23 mouse cellular contexts compared by ENCODE assay signal in genomic region chr5:92834513-92834912, GRCm38 (mm10).
DNase-seq lines count a peak whose midpoint lies in the region; ATAC-seq and TF ChIP-seq lines count a peak whose summit lies in the region.
"Had no signal": no experiment of that assay in that cellular context is flagged by ENCODE, and none has a peak within 500 bp of the region (broad histone marks: within the 10 kb centered on the region; RNA-seq: fewer than 3 reads in every experiment).

No protein-coding gene starts in this region.

- H3K9me3 ChIP-seq in heart, embryonic 13.5 days, result no peaks in the 10 kb centered on the region
- no peaks in the 10 kb centered on the region for H3K9me3 ChIP-seq in kidney, embryonic 15.5 days (replicated peaks)
- no peaks in the 10 kb centered on the region for H3K9me3 ChIP-seq in stomach, embryonic 14.5 days (ENCODE audit: control insufficient read depth, low read depth, low read length)
- H3K9me3 ChIP-seq in stomach, postnatal 0 days (ENCODE audit: control insufficient read depth, low read length), result no peaks in the 10 kb centered on the region
- H3K9me3 ChIP-seq: forebrain, embryonic 13.5 days; G1E; heart, embryonic 12.5 days; hindbrain, embryonic 12.5 days; hindbrain, embryonic 15.5 days had no signal

- intact Hi-C loops in heart, postnatal 10 days (cut with DNase I), result no loop called here

- H3K9ac ChIP-seq in heart, embryonic 13.5 days, result no peak overlapping the region
- no peak overlapping the region for H3K9ac ChIP-seq in kidney, embryonic 15.5 days
- H3K9ac ChIP-seq in stomach, embryonic 14.5 days (replicated peaks; ENCODE audit: low read depth, low read length), result no peak overlapping the region
- no peak overlapping the region for H3K9ac ChIP-seq in stomach, postnatal 0 days (ENCODE audit: low read length)
- H3K9ac ChIP-seq: forebrain, embryonic 13.5 days; heart, embryonic 12.5 days; hindbrain, embryonic 12.5 days; hindbrain, embryonic 15.5 days had no signal

- H3K27me3 ChIP-seq in heart, embryonic 13.5 days (replicated peaks), result no peaks in the 10 kb centered on the region
- no peaks in the 10 kb centered on the region for H3K27me3 ChIP-seq in kidney, embryonic 15.5 days
- H3K27me3 ChIP-seq in stomach, embryonic 14.5 days (ENCODE audit: control insufficient read depth, insufficient read depth, low read length), result no peaks in the 10 kb centered on the region
- H3K27me3 ChIP-seq in stomach, postnatal 0 days (ENCODE audit: control insufficient read depth, insufficient read depth, low read length), result no peaks in the 10 kb centered on the region
- H3K27me3 ChIP-seq: CH12.LX; forebrain, embryonic 13.5 days; heart, embryonic 12.5 days; hindbrain, embryonic 12.5 days; hindbrain, embryonic 15.5 days; Patski had no signal

- ATAC-seq in heart, embryonic 13.5 days (ENCODE audit: extremely low read depth, insufficient number of reproducible peaks, low FRiP score, low TSS enrichment), result no peak
- ATAC-seq in kidney, embryonic 15.5 days (replicated peaks; ENCODE audit: low FRiP score), result 0 out of 2 replicates have a peak, but pooled peaks have one; percentile 33
- no peak for ATAC-seq in stomach, embryonic 14.5 days (ENCODE audit: insufficient number of reproducible peaks, insufficient read depth, low FRiP score, low read depth)
- ATAC-seq in stomach, postnatal 0 days (ENCODE audit: low FRiP score, low TSS enrichment), result no peak
- ATAC-seq: forebrain, embryonic 13.5 days; forebrain, embryonic 16.5 days; Patski had no signal

- H3K4me1 ChIP-seq in heart, embryonic 13.5 days, result peaks cover 17% of the 10 kb centered on the region
- H3K4me1 ChIP-seq in kidney, embryonic 15.5 days, result 0 out of 2 replicates have a peak, but pooled peaks cover 4% of the 10 kb centered on the region
- H3K4me1 ChIP-seq in stomach, embryonic 14.5 days (ENCODE audit: control insufficient read depth, insufficient read depth, low read length), result no peaks in the 10 kb centered on the region
- H3K4me1 ChIP-seq in stomach, postnatal 0 days (replicated peaks; ENCODE audit: control insufficient read depth, insufficient read depth), result no peaks in the 10 kb centered on the region
- H3K4me1 ChIP-seq: hindbrain, embryonic 12.5 days; hindbrain, embryonic 15.5 days had no signal

- no peak for TF ChIP-seq CTCF in stomach, postnatal 0 days (IDR thresholded peaks at IDR 0.05; ENCODE audit: low read depth)

- no peak for TF ChIP-seq EP300 in stomach, postnatal 0 days (optimal IDR thresholded peaks at IDR 0.05)

- DNase-seq in heart, postnatal 10 days, result no peak
- DNase-seq in kidney, adult 18-20 months, result no peak
- DNase-seq in stomach, postnatal 0 days (ENCODE audit: low spot score), result no peak
- DNase-seq: adrenal gland, postnatal 10 days; adrenal gland, postnatal 36 days; B cell, adult 2 months; cerebellum, adult 18-20 months; cerebellum, adult 9-10 months; cerebellum, postnatal 14 days; gastrocnemius, postnatal 10 days; gastrocnemius, postnatal 36 days had no signal

- peaks cover 5% of the 10 kb centered on the region; the same call in 1 of the 2 replicates for H3K36me3 ChIP-seq in heart, embryonic 13.5 days
- H3K36me3 ChIP-seq in kidney, embryonic 15.5 days, result no peaks in the 10 kb centered on the region
- no peaks in the 10 kb centered on the region for H3K36me3 ChIP-seq in stomach, embryonic 14.5 days (ENCODE audit: control insufficient read depth, insufficient read depth, low read length)
- H3K36me3 ChIP-seq in stomach, postnatal 0 days (ENCODE audit: control insufficient read depth, insufficient read depth, low read length), result no peaks in the 10 kb centered on the region
- H3K36me3 ChIP-seq: G1E; heart, embryonic 12.5 days; hindbrain, embryonic 12.5 days; hindbrain, embryonic 15.5 days had no signal

- no peak overlapping the region for H3K4me2 ChIP-seq in heart, embryonic 13.5 days
- H3K4me2 ChIP-seq in kidney, embryonic 15.5 days, result no peak overlapping the region
- no peak overlapping the region for H3K4me2 ChIP-seq in stomach, embryonic 14.5 days (replicated peaks; ENCODE audit: low read depth, low read length)
- H3K4me2 ChIP-seq in stomach, postnatal 0 days (replicated peaks; ENCODE audit: low read depth), result no peak overlapping the region
- H3K4me2 ChIP-seq: forebrain, embryonic 13.5 days; heart, embryonic 12.5 days; hindbrain, embryonic 12.5 days; hindbrain, embryonic 15.5 days had no signal

- H3K27ac ChIP-seq in heart, embryonic 13.5 days (replicated peaks), result 0 out of 2 replicates have a peak overlapping the region, but pooled peaks have one; percentile 24
- H3K27ac ChIP-seq in kidney, embryonic 15.5 days, result 0 out of 2 replicates have a peak overlapping the region, but pooled peaks have one; percentile 3
- peak overlapping the region; percentile 18; the same call in 1 of the 2 replicates for H3K27ac ChIP-seq in stomach, embryonic 14.5 days (ENCODE audit: low read length)
- no peak overlapping the region for H3K27ac ChIP-seq in stomach, postnatal 0 days (replicated peaks)
- H3K27ac ChIP-seq: forebrain, embryonic 10.5 days; forebrain, embryonic 13.5 days; hindbrain, embryonic 12.5 days; hindbrain, embryonic 15.5 days had no signal

- H3K4me3 ChIP-seq in heart, embryonic 13.5 days, result no peak overlapping the region
- no peak overlapping the region for H3K4me3 ChIP-seq in kidney, embryonic 15.5 days (replicated peaks)
- no peak overlapping the region for H3K4me3 ChIP-seq in stomach, embryonic 14.5 days (ENCODE audit: low read depth, low read length)
- H3K4me3 ChIP-seq in stomach, postnatal 0 days (ENCODE audit: low read depth, low read length), result no peak overlapping the region
- H3K4me3 ChIP-seq: forebrain, embryonic 10.5 days; forebrain, embryonic 13.5 days; heart, embryonic 12.5 days; hindbrain, embryonic 12.5 days; hindbrain, embryonic 15.5 days had no signal

- 41% methylated on average over 7 of the region's 7 CpGs for WGBS in heart, embryonic 13.5 days
- WGBS in kidney, embryonic 15.5 days, result 43% methylated on average over 7 of the region's 7 CpGs
- WGBS in stomach, embryonic 14.5 days, result 36% methylated on average over 7 of the region's 7 CpGs
- 33% methylated on average over 7 of the region's 7 CpGs for WGBS in stomach, postnatal 0 days
